Mouse (Mus musculus) olfactory bulb, adult 2 months (tissue): ENCODE results near the gene Nrbf2. TPM values are rescaled to one million over a fixed set of nuclear protein-coding genes. Genes with fewer than 3 reads are reported as not detected.
A peak's percentile ranks its signal among the peaks of the same experiment; 100 is the strongest.

ENCODE experiments used
- H3K27ac ChIP-seq: fragments of 200-500 bp; 2 replicates; pipeline ENCODE4 v1.5.1; 2012; ENCODE audit warnings: low read depth, low read length; ENCODE audit not compliant: insufficient read depth
- H3K4me1 ChIP-seq: fragments of 200-500 bp; 2 replicates; pipeline ENCODE4 v1.6.1; 2012; ENCODE audit warnings: low read length; ENCODE audit not compliant: control insufficient read depth, insufficient read depth
- H3K4me3 ChIP-seq: fragments of 200-500 bp; 2 replicates; pipeline ENCODE4 v1.5.1; 2012; ENCODE audit warnings: mild to moderate bottlenecking, low read depth, low read length, moderate library complexity; ENCODE audit not compliant: insufficient read depth
- CTCF ChIP-seq: fragments of 200-500 bp; IDR thresholded peaks from 2 replicates; pipeline ENCODE4 v1.5.1; 2012; ENCODE audit warnings: low read depth, mild to moderate bottlenecking, low read length, moderate library complexity; ENCODE audit not compliant: insufficient read depth
- POLR2A ChIP-seq: fragments of 200-500 bp; IDR thresholded peaks from 2 replicates; pipeline ENCODE4 v1.6.1; 2012; ENCODE audit warnings: mild to moderate bottlenecking, low read depth, low read length, moderate library complexity; ENCODE audit not compliant: insufficient read depth
- WGBS: fragments of 180-500 bp; shearing (Covaris S2); methylation state at CpG from one replicate; pipeline ENCODE4 v1.1.7; 2018; 5-methylcytosine and 5-hydroxymethylcytosine counted together
- polyA plus RNA-seq: library from polyadenylated mRNA; stranded (reverse); fragments of >200 nt; gene quantifications from 2 replicates; pipeline ENCODE4 v1.2.4, GENCODE M21; 2012; ENCODE audit warnings: low replicate concordance; ENCODE audit not compliant: missing spikeins, insufficient read depth, insufficient read length

Gene Nrbf2
- polyA plus RNA-seq, 1 experiment: not detected

GRCm38 (mm10) chr10:67230439-67230838 is 54.7 kb downstream of the Nrbf2 start:
- H3K4me3 ChIP-seq: no peak overlapping the region
- no peak for TF ChIP-seq CTCF
- TF ChIP-seq POLR2A: no peak
- peaks cover 3% of the 10 kb centered on the region; the same call in 1 of the 2 replicates for H3K4me1 ChIP-seq
- H3K27ac ChIP-seq: no peak overlapping the region
- WGBS: 71% methylated on average over 6 of the region's 6 CpGs

GRCm38 (mm10) chr10:67226543-67226942 is 58.6 kb downstream of the Nrbf2 start:
- no peak for TF ChIP-seq CTCF
- no peak for TF ChIP-seq POLR2A
- no peak overlapping the region for H3K4me3 ChIP-seq
- H3K27ac ChIP-seq: 0 out of 2 replicates have a peak overlapping the region, but pooled peaks have one; percentile 17
- WGBS: 55% methylated on average over 14 of the region's 14 CpGs
- H3K4me1 ChIP-seq: peaks cover 3% of the 10 kb centered on the region; the same call in 1 of the 2 replicates

- Histone ChIP-seq H3K27ac (peak overlapping the region; percentile 30; the same call in 1 of the 2 replicates), H3K4me1 (peaks cover 3% of the 10 kb centered on the region; the same call in 1 of the 2 replicates), H3K4me3 (no peak overlapping the region)
- WGBS: 38% methylated on average over 7 of the region's 7 CpGs
- TF ChIP-seq CTCF: no peak
- no peak for TF ChIP-seq POLR2A
Observed at GRCm38 (mm10) chr10:67226109-67226508, 59.0 kb downstream of the Nrbf2 start.

GRCm38 (mm10) chr10:67225528-67225927 is 59.6 kb downstream of the Nrbf2 start:
- 71% methylated on average over 6 of the region's 6 CpGs for WGBS
- no peak overlapping the region for H3K4me3 ChIP-seq
- peak overlapping the region; percentile 30; the same call in 1 of the 2 replicates for H3K27ac ChIP-seq
- H3K4me1 ChIP-seq: peaks cover 3% of the 10 kb centered on the region; the same call in 1 of the 2 replicates
- TF ChIP-seq POLR2A (no peak), CTCF (no peak)

GRCm38 (mm10) chr10:67223942-67224341 is 61.2 kb downstream of the Nrbf2 start:
- H3K27ac ChIP-seq: no peak overlapping the region
- TF ChIP-seq POLR2A: no peak
- 55% methylated on average over 3 of the region's 4 CpGs for WGBS
- H3K4me3 ChIP-seq: no peak overlapping the region
- H3K4me1 ChIP-seq: peaks cover 5% of the 10 kb centered on the region

GRCm38 (mm10) chr10:67221284-67221683 is 63.8 kb downstream of the Nrbf2 start:
- TF ChIP-seq CTCF: no peak
- TF ChIP-seq POLR2A: no peak
- H3K4me3 ChIP-seq: no peak overlapping the region
- 60% methylated on average over 5 of the region's 5 CpGs for WGBS
- no peak overlapping the region for H3K27ac ChIP-seq
- H3K4me1 ChIP-seq: peaks cover 5% of the 10 kb centered on the region

- WGBS: 75% methylated on average over 4 of the region's 4 CpGs
- TF ChIP-seq CTCF (no peak), POLR2A (no peak)
- H3K27ac ChIP-seq: no peak overlapping the region
Observed at GRCm38 (mm10) chr10:67220251-67220650, 64.9 kb downstream of the Nrbf2 start.

GRCm38 (mm10) chr10:67218873-67219565 is 66.1 kb downstream of the Nrbf2 start:
- H3K4me3 ChIP-seq: no peak overlapping the region
- peaks cover 4% of the 10 kb centered on the region; the same call in 1 of the 2 replicates for H3K4me1 ChIP-seq
- WGBS: 93% methylated on average over 18 of the region's 18 CpGs
- no peak overlapping the region for H3K27ac ChIP-seq
- no peak for TF ChIP-seq POLR2A

More at GRCm38 (mm10) chr10:67220251-67220650, 64.9 kb downstream of the Nrbf2 start:
- H3K4me1 ChIP-seq: peaks cover 2% of the 10 kb centered on the region; the same call in 1 of the 2 replicates
- no peak overlapping the region for H3K4me3 ChIP-seq

- peaks cover 4% of the 10 kb centered on the region; the same call in 1 of the 2 replicates for H3K4me1 ChIP-seq
- 66% methylated on average over 3 of the region's 3 CpGs for WGBS
- no peak overlapping the region for H3K4me3 ChIP-seq
- no peak for TF ChIP-seq CTCF
- no peak for TF ChIP-seq POLR2A
- no peak overlapping the region for H3K27ac ChIP-seq
Observed at GRCm38 (mm10) chr10:67216872-67217271, 68.2 kb downstream of the Nrbf2 start.

Other genes with a start within 250 kb of the Nrbf2 start
- gene Jmjd1c, start 189.2 kb downstream of the Nrbf2 start, polyA plus RNA-seq: 77.0 and 101 TPM in 2 replicates
- not detected in 2 replicates for gene Reep3, start 188.4 kb downstream of the Nrbf2 start, polyA plus RNA-seq